Mouse (Mus musculus) frontal cortex, adult (tissue): Measurements from ENCODE around the gene Gm16442.
"Not testable (repeated sequence)": the region's sequence is repeated elsewhere in the genome, so short reads cannot be mapped to it uniquely, and the experiment has no call there.

Source experiments
- ATAC-seq: cut with Nextera tagmentation; 2 replicates; pipeline ENCODE4 v1.9.2; 2017; ENCODE audit warnings: mild to moderate bottlenecking, moderate library complexity, mixed read lengths; ENCODE audit not compliant: low TSS enrichment

Gene Gm16442

DNA sequence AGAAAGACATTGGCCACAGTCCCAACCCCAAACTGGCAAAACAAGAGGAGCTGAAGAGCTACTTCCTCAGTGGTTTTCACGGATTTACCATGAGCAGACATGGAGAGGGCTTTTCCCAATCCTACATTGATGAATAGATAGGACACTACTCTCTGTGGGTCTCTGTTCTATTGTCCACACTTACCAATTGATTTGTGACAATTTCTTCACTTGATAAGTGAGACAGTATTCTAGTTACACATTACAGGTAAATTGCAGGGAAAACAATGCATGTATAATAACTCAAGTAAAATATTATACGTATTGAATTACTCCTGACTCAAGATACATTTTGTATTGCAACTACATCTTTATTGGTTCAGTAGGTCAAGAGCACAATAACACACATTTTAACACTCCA lies at the start of gene Gm16442:
Gm16442 (minus strand) TSS at position 101 of the 400 bp plus-strand sequence.
- not testable (repeated sequence) for ATAC-seq

DNA sequence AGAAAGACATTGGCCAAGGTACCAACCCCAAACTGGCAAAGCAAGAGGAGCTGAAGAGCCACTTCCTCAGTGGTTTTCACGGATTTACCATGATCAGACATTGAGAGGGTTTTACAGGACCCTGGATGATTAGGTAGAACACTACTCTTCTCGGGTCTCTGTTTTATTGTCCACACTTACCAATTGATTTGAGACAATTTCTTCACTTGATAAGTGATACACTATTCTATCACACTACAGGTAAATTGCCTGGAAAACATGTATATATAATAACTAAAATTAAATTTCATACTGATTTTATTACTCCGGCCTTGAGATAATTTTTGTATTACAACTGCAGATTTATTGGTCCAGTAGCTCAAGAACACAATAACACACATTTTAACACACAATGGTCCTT lies 45.9 kb upstream of the Gm16442 start, which contains the start of gene Vmn1r94:
Vmn1r94 (minus strand) TSS at position 101 of the 400 bp plus-strand sequence.
- not testable (repeated sequence) for ATAC-seq

DNA sequence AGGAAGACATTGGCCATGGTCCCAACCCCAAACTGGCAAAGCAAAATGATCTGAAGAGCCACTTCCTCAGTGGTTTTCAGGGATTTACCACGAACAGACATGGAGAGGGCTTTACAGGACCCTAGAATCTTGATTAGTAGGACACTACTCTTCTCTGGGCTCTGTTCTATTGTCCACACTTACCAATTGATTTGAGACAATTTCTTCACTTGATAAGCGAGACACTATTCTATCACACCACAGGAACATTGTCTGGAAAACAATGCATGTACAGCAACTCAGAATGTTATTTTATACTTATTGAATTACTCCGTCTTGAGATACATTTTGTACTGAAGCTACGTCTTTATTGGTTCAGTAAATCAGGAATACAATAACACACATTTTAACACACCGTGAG lies 16.6 kb upstream of the Gm16442 start, which contains the start of gene Vmn1r93:
Vmn1r93 (minus strand) TSS at position 101 of the 400 bp plus-strand sequence.
- not testable (repeated sequence) for ATAC-seq

DNA sequence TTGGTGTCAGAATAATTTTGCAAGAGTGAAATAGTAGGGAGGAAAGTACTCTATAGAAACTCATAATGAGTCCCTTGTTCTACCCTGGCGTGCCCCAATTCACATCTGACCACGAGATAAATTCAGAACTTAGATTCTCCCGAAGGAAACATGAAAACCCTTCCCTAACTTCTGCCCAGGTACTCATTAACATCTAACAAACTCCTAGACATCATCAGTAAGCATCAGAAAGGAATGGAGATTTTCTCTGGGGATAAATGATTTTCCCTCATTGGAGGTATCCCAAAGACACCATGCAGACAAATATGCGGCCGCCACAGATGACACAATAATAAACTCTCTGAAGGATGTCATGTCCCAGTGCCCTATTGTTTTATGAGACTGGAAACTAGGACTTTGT lies 23.0 kb downstream of the Gm16442 start, which contains the start of gene Vmn1r91:
Vmn1r91 (plus strand) TSS at position 301 of the 400 bp plus-strand sequence.
- not testable (repeated sequence) for ATAC-seq

DNA sequence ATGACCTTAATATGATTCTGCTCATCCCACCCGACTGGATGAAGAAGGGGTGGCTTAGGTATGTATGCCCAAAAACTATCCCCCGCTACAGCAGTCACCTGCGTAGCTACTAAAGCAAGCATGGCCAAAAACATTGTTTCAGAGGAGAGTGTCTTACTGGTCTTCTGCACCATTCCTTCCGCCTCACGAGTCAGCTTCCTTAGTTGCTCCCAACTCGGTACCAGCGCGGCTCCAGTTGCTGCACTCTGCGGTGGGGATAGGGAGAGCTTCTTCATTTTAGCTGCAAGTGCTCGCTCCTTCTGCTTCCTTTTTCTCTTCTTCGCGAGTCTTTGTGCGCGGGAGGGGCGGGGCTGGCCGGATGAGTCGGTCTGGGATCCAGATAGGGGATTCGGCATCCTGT lies 44.3 kb downstream of the Gm16442 start:
- not testable (repeated sequence) for ATAC-seq
